In genomic region chr12:71932433-71933386, GRCm38 (mm10) we compare ENCODE assay signal across 10 mouse cellular contexts.
DNase-seq lines count a peak whose midpoint lies in the region; ATAC-seq and TF ChIP-seq lines count a peak whose summit lies in the region.
"Had no signal": no experiment of that assay in that cellular context is flagged by ENCODE, and none has a peak within 500 bp of the region (broad histone marks: within the 10 kb centered on the region; RNA-seq: fewer than 3 reads in every experiment).

No protein-coding gene starts in this region.

- DNase-seq in heart, adult 8-10 months (ENCODE audit: low spot score) = no peak
- DNase-seq in lung, postnatal 36 days = peak; percentile 50
- DNase-seq in thymus, adult 2 months = peak; percentile 54
- DNase-seq in forebrain, postnatal 0 days = no peak
- no peak for DNase-seq in gastrocnemius, postnatal 14 days
- DNase-seq in adrenal gland, adult 18-20 months (ENCODE audit: low spot score in 2 of 2) = no peak

- peaks cover 22 to 59% of the 10 kb centered on the region in 2 experiments for H3K4me1 ChIP-seq in heart, embryonic 14.5 days (ENCODE audit: control insufficient read depth in 2 of 2, insufficient read depth in 2 of 2, low read length in 2 of 2)
- peaks cover 5% of the 10 kb centered on the region; the same call in 1 of the 2 replicates for H3K4me1 ChIP-seq in thymus, adult 2 months (replicated peaks; ENCODE audit: control insufficient read depth, insufficient read depth, low read length)
- 0 out of 2 replicates have a peak, but pooled peaks cover 2% of the 10 kb centered on the region for H3K4me1 ChIP-seq in forebrain, postnatal 0 days (ENCODE audit: insufficient read depth)

- no peak for ATAC-seq in heart, embryonic 14.5 days (ENCODE audit: insufficient number of reproducible peaks, insufficient read depth, low FRiP score, low read depth)
- peak; percentile 94 for ATAC-seq in erythroblast, adult 5-6 weeks (replicated peaks; ENCODE audit: low FRiP score, poor library complexity, severe bottlenecking)
- ATAC-seq in forebrain, postnatal 0 days = no peak

- no peak for TF ChIP-seq CTCF in thymus, adult 2 months (IDR thresholded peaks at IDR 0.05; ENCODE audit: borderline replicate concordance, control insufficient read depth, extremely low read depth, insufficient read depth, low read length, poor library complexity)
- TF ChIP-seq CTCF in forebrain, postnatal 0 days (IDR thresholded peaks at IDR 0.05; ENCODE audit: low read depth) = no peak

- peaks cover 6% of the 10 kb centered on the region; the same call in 1 of the 2 replicates for H3K36me3 ChIP-seq in heart, embryonic 14.5 days (ENCODE audit: control insufficient read depth, insufficient read depth, low read length)
- no peaks in the 10 kb centered on the region for H3K36me3 ChIP-seq in thymus, adult 2 months (ENCODE audit: control insufficient read depth, insufficient read depth, low read length)
- peaks cover 8% of the 10 kb centered on the region; the same call in 1 of the 2 replicates for H3K36me3 ChIP-seq in forebrain, postnatal 0 days (ENCODE audit: insufficient read depth)

- no peak for TF ChIP-seq POLR2A in thymus, adult 2 months (IDR thresholded peaks at IDR 0.05; ENCODE audit: control insufficient read depth, extremely low read depth, insufficient read depth, low read length, poor library complexity)

- H3K4me3 ChIP-seq in heart, embryonic 14.5 days (ENCODE audit: control insufficient read depth in 1 of 2, insufficient read depth in 1 of 2, low read depth in 1 of 2, low read length in 2 of 2) = no peak overlapping the region
- no peak overlapping the region for H3K4me3 ChIP-seq in thymus, adult 2 months (ENCODE audit: control insufficient read depth, insufficient read depth, low read length)
- H3K4me3 ChIP-seq in forebrain, postnatal 0 days (ENCODE audit: low read depth, low read length) = no peak overlapping the region

- H3K9me3 ChIP-seq in heart, embryonic 14.5 days (ENCODE audit: control insufficient read depth, low read length) = no peaks in the 10 kb centered on the region
- H3K9me3 ChIP-seq in forebrain, postnatal 0 days (ENCODE audit: low read length) = no peaks in the 10 kb centered on the region

- intact Hi-C loops in gastrocnemius, postnatal 14 days (cut with DNase I; ENCODE audit: low total_unique reads) = no loop called here

- WGBS in heart, embryonic 14.5 days = 58% methylated on average over 9 of the region's 9 CpGs
- WGBS in thymus, adult 2 months = 39% methylated on average over 9 of the region's 9 CpGs
- WGBS in forebrain, postnatal 0 days = 87% methylated on average over 9 of the region's 9 CpGs

- no peak overlapping the region for H3K4me2 ChIP-seq in heart, embryonic 14.5 days (ENCODE audit: low read length)
- H3K4me2 ChIP-seq in forebrain, postnatal 0 days (ENCODE audit: low read depth) = no peak overlapping the region

- peak overlapping the region; percentile 28 to 96; a peak in 3 of 4 replicates for H3K27ac ChIP-seq in heart, embryonic 14.5 days (replicated peaks in 1 of 2; ENCODE audit: control insufficient read depth in 1 of 2, insufficient read depth in 1 of 2, low read depth in 2 of 2, low read length in 2 of 2)
- H3K27ac ChIP-seq in thymus, adult 2 months (ENCODE audit: control insufficient read depth, insufficient read depth, low read length) = peak overlapping the region; percentile 74
- H3K27ac ChIP-seq in forebrain, postnatal 0 days (ENCODE audit: low read depth, low read length) = no peak overlapping the region
- H3K27ac ChIP-seq: kidney, postnatal 0 days; macrophage had no signal

- H3K9ac ChIP-seq in heart, embryonic 14.5 days (ENCODE audit: low read length) = no peak overlapping the region
- no peak overlapping the region for H3K9ac ChIP-seq in forebrain, postnatal 0 days

- H3K27me3 ChIP-seq in heart, embryonic 14.5 days (ENCODE audit: control insufficient read depth, insufficient read depth, low read length) = no peaks in the 10 kb centered on the region
- no peaks in the 10 kb centered on the region for H3K27me3 ChIP-seq in thymus, adult 2 months (ENCODE audit: control insufficient read depth, insufficient read depth, low read length)
- no peaks in the 10 kb centered on the region for H3K27me3 ChIP-seq in forebrain, postnatal 0 days (ENCODE audit: insufficient read depth, low read length)

Comparison
In these comparisons a context has a peak if more than half of its experiments do, and no peak if none do; other contexts are left out.
1. DNase-seq: peak in lung, postnatal 36 days (single experiment) and thymus, adult 2 months (single experiment); none in heart, adult 8-10 months (single experiment), forebrain, postnatal 0 days (single experiment), gastrocnemius, postnatal 14 days (single experiment) and adrenal gland, adult 18-20 months (0 of 2).